Mouse (Mus musculus) cerebellum, postnatal 25 days (tissue): ENCODE results near the gene Zfp740.

Experiments
- DNase-seq, 2 experiments: peaks; one replicate each; pipeline ENCODE4 v3.0.0; 2021; ENCODE audit warnings: mixed read lengths in 2 of 2

Zfp740 gene

GRCm38 (mm10) chr15:102230408-102231321 is 27.6 kb downstream of the Zfp740 start:
- no peak for DNase-seq

GRCm38 (mm10) chr15:102231748-102232147 is 28.7 kb downstream of the Zfp740 start, which contains the start of gene Itgb7:
Itgb7 (minus strand) TSS chr15:102231944.
- DNase-seq, result no peak

- no peak for DNase-seq
Observed at GRCm38 (mm10) chr15:102232764-102233163, 29.7 kb downstream of the Zfp740 start.

DNA sequence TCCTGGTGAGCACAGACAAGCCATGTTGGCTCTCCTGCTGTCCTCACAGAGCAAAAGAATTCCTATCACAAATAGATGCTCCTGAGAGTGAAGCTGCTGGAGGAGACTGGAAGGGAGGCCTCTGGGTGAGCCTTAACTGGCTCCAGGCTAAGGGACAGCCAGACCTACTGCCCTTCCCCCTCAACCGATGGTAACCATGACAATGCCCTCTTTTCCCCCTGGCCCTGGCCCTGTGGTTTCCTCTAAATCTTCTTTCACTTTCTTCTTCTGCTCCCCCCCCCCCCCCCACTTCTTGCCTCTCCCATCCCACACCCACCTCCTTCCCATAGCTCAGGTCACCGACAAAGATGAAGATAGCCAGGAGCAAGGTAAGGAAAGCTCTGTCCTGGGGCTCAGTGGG is 30.8 kb downstream of the Zfp740 start:
- no peak for DNase-seq

- DNase-seq, result no peak
Observed at GRCm38 (mm10) chr15:102235371-102236027, 32.5 kb downstream of the Zfp740 start.

DNA sequence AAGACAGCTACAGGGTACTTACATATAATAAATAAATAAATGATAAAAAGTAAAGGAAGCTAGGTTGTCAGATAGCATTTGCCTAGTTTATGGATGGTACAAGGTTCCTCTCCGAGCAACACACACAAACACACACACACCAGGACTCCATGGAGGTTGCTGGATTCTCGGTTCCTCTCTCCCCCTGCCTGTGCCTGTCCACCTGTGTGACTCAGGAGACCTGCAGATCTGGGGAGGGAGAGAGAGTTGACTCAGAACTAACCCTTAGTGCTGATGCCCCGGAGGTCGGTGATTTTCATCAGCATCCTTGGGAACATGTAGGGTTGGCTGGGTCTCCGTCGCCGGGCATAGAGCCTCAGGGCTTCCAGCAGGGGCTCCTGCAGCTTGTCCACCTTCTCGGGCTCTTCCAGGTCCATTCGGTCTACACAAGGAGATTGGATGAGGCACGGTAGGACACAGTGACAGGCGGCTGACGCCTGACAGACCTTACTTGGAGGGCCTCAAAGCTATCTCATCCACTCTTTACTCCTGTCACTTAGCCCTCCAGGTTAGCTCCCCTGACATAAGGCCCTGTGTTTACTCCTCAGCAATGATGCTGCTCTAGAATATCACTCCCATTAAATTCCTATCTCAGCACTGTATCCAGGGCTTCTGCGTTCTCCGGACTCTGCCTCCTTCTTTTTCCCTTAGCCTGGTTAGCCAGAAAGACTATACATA is 35.7 kb downstream of the Zfp740 start:
- no peak for DNase-seq

- DNase-seq, result peak; percentile 78 to 86
Observed at GRCm38 (mm10) chr15:102239260-102239590, 36.2 kb downstream of the Zfp740 start.

- no peak for DNase-seq
Observed at GRCm38 (mm10) chr15:102239851-102240250, 36.8 kb downstream of the Zfp740 start.

DNA sequence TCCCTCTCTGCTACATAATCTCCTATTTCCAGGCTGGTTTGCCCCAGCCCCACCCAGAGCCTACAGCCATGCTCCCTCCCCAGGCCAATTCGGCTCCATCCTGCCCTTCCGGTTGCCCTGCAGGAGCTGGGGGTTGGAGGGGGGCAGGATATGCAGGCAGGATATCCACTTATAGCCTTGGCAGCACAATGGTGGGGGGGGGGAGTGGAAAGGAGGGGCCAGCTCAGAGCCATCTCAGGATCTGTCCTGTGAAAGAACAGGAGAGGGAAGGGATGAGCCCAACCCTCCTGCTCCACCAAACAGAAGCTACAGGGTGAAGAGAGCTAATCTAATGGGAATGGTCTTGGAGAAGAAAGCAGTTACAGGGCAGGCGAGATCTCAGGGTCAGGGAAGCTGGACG is 37.6 kb downstream of the Zfp740 start:
- no peak for DNase-seq

DNA sequence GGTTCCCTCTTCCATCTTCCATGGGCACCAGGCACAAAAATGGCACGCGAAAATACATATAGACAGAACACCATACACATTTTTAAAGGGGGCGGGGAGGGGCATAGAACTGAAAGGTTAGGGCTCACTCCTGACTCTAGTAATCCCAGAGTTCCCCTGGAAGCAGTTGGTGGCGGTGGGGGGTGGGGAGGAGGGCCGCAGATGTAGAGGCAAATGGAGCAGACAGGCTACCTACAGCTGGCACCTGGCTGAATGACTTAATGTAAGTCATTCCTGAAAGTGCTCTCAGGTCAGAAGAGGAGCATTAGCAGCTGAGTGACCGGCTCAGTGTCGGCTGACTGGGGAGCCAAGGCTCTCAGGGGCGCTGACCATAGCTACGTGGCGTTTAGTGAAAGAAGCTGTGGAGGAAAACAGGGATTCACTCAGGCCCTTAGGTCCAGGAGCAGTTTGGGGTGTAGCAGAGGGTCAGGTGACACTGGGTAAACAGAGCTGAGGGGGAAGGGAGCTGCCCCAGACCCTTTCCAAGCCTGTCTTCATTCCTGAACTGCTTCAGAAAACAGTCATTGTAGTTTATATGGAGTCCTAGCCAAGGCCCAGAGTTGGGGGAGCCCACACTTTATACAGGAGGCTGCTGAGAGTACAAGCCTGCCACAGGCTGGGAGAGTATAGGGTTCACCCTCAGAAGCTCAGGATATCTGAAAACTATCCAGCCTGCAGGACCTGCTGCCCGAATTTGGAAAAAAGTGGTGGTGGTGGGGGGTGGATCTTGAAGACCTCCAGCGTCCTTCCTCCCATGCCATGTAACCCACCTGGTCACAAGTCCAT is 39.6 kb downstream of the Zfp740 start:
- no peak for DNase-seq

- no peak for DNase-seq
Observed at GRCm38 (mm10) chr15:102243229-102244190, 40.5 kb downstream of the Zfp740 start.

DNA sequence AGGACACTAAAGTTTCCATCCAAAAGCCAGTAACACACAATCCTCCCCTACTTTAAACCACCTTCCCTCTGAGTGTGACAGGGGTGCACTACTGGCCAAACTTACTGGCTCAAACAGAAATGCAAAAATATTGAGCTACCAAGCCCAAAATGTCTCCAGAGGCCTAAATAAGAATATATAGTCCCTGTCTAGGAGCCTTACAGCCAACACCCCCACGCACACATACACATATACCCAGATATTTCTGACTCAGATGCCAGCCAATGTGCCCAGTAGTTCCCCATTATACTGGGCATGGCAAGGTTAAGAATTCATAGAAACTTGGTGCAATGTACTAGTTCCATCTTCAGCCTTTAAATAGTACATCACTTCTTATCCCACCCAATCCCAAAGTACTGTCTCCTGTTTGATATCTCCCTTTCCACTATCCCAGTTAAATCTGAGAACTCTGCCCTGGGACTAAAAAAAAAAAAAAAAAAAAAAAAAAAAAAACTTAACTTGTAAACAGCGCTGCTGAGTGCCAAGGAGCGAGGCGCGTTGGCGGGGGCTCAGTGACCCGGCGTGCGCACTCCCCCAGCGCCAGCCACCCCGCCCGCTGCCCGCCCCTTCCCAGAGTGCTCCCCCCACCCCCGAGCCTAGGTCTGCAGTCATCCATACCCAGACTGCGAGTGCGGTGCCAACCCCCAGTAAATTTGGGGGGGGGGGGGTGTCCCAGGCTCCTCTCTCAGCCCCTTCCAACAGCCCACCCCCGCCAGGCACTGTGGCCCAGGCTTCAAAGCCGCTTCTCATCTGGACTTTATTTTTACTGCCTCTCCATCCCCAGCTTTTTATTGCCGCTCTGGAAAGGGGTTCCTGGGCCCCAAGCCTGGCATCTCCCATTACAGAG is 41.5 kb downstream of the Zfp740 start:
- no peak for DNase-seq

DNA sequence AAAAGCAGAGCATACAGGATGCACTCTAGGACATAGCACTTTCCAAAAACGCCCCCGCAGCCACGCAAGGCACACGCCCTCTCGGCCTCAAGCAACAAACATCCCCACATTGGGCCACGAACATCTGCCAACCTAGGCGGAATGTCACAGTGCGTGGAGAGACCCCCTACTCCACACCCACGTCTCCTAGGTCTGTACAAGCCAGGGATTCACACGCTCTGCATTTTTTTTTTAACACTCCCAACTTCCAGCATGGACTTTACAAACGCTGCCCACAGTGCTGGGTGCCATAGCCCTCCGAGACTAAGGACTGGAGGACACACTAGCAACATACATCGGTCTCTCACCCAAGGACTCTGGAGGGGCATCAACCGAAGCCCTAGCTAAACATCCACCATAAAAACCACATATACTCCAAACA is 42.4 kb downstream of the Zfp740 start:
- DNase-seq, result no peak

GRCm38 (mm10) chr15:102245891-102246741 is 43.1 kb downstream of the Zfp740 start:
- peak; percentile 74 to 78 for DNase-seq

- peak; percentile 90 to 94 for DNase-seq
Observed at GRCm38 (mm10) chr15:102246866-102247251, 43.8 kb downstream of the Zfp740 start.

DNA sequence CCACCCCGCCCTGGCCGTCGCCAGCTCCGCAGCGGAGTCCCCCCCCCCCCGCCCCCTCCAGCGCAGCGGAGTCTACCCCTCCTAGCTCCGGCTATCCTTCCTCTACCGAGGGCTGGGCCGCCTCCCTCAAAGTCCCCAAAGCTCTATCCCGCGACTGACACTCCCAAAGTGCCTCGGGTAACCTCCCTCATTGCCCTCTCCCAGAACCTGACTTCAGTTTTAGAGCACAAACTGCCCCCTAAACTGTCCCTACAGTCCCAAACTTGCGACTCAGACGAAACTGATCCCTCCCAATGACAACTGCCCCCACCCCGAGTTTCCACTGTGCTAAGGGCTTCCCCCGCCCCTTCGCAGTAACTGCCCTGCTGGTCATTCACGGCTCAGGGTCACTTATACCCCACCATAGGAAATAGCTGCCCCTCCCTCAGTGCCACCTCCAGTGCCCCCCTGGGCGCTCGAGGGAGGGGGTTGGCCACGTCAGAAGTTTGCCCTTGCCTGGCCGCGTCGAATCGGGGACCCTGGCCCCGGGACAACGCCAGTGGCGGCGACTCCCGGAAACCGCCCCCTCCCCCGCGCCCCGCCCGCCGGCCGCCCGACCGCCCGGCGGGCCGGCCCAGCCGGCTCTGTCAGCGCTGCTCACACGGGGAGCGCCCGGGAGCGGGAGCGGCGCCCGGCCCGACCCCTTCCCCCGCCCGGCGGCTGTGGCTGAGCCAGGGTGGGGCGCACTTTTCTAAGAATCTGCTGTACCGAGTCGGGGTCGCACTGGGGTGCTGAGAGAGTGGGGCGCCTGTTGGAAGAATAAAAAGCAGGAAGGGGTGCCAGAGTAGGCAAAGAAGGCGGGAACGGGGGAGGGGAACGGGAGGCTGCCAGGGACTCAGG is 44.4 kb downstream of the Zfp740 start:
- peak in 1 of 2 experiments; percentile 50 for DNase-seq

- no peak for DNase-seq
Observed at GRCm38 (mm10) chr15:102248131-102248811, 45.2 kb downstream of the Zfp740 start.

GRCm38 (mm10) chr15:102248812-102249191 is 45.8 kb downstream of the Zfp740 start:
- no peak for DNase-seq
